Mouse (Mus musculus): ENCODE measurements around the gene Ap2a2. TPM values are rescaled to one million over a fixed set of nuclear protein-coding genes. Genes with fewer than 3 reads are reported as not detected.

Gene Ap2a2
- polyA plus RNA-seq, 1 experiment, result 108 TPM

GRCm38 (mm10) chr7:141609719-141610514 is 47.9 kb downstream of the Ap2a2 start:
- no peaks in the 10 kb centered on the region for H3K4me1 ChIP-seq (ENCODE audit: control insufficient read depth, insufficient read depth, low read length)
- no peak overlapping the region for H3K9ac ChIP-seq (ENCODE audit: low read depth, poor library complexity, severe bottlenecking)
- no peaks in the 10 kb centered on the region for H3K9me3 ChIP-seq (replicated peaks; ENCODE audit: control insufficient read depth, insufficient read depth, low read length, poor library complexity, severe bottlenecking)
- no peak for TF ChIP-seq EP300 (IDR thresholded peaks at IDR 0.05; ENCODE audit: insufficient read depth, low read depth, low read length)
- H3K27me3 ChIP-seq (ENCODE audit: control insufficient read depth, insufficient read depth, low read length, poor library complexity, severe bottlenecking), result no peaks in the 10 kb centered on the region
- H3K4me3 ChIP-seq (ENCODE audit: low read depth, low read length), result no peak overlapping the region
- H3K36me3 ChIP-seq (ENCODE audit: control insufficient read depth, insufficient read depth, low read length, poor library complexity, severe bottlenecking), result peaks cover 40% of the 10 kb centered on the region
- no peak overlapping the region for H3K27ac ChIP-seq (ENCODE audit: insufficient read depth, low read length)

- Histone ChIP-seq H3K27ac (ENCODE audit: insufficient read depth, low read length) (no peak overlapping the region), H3K9ac (ENCODE audit: low read depth, poor library complexity, severe bottlenecking) (no peak overlapping the region), H3K27me3 (ENCODE audit: control insufficient read depth, insufficient read depth, low read length, poor library complexity, severe bottlenecking) (no peaks in the 10 kb centered on the region), H3K36me3 (ENCODE audit: control insufficient read depth, insufficient read depth, low read length, poor library complexity, severe bottlenecking) (peaks cover 34% of the 10 kb centered on the region), H3K4me3 (ENCODE audit: low read depth, low read length) (no peak overlapping the region), H3K4me1 (ENCODE audit: control insufficient read depth, insufficient read depth, low read length) (no peaks in the 10 kb centered on the region), H3K9me3 (replicated peaks; ENCODE audit: control insufficient read depth, insufficient read depth, low read length, poor library complexity, severe bottlenecking) (no peaks in the 10 kb centered on the region)
- no peak for TF ChIP-seq CTCF (IDR thresholded peaks at IDR 0.05; ENCODE audit: low read depth, low read length)
These were observed 49.9 kb downstream of the Ap2a2 start for GRCm38 (mm10) chr7:141611711-141612370.

- no peak overlapping the region for H3K27ac ChIP-seq (ENCODE audit: insufficient read depth, low read length)
- H3K9me3 ChIP-seq (replicated peaks; ENCODE audit: control insufficient read depth, insufficient read depth, low read length, poor library complexity, severe bottlenecking), result no peaks in the 10 kb centered on the region
- H3K36me3 ChIP-seq (ENCODE audit: control insufficient read depth, insufficient read depth, low read length, poor library complexity, severe bottlenecking), result peaks cover 34% of the 10 kb centered on the region
- no peaks in the 10 kb centered on the region for H3K27me3 ChIP-seq (ENCODE audit: control insufficient read depth, insufficient read depth, low read length, poor library complexity, severe bottlenecking)
- H3K4me1 ChIP-seq (ENCODE audit: control insufficient read depth, insufficient read depth, low read length), result no peaks in the 10 kb centered on the region
- TF ChIP-seq CTCF (IDR thresholded peaks at IDR 0.05; ENCODE audit: low read depth, low read length) (no peak), POLR2A (IDR thresholded peaks at IDR 0.05; ENCODE audit: insufficient read depth, low read length) (no peak), EP300 (IDR thresholded peaks at IDR 0.05; ENCODE audit: insufficient read depth, low read depth, low read length) (no peak)
- H3K9ac ChIP-seq (ENCODE audit: low read depth, poor library complexity, severe bottlenecking), result no peak overlapping the region
- no peak overlapping the region for H3K4me3 ChIP-seq (ENCODE audit: low read depth, low read length)
These were observed 50.4 kb downstream of the Ap2a2 start for GRCm38 (mm10) chr7:141612371-141612760.

- Histone ChIP-seq H3K27me3 (ENCODE audit: control insufficient read depth, insufficient read depth, low read length, poor library complexity, severe bottlenecking) (no peaks in the 10 kb centered on the region), H3K4me3 (ENCODE audit: low read depth, low read length) (no peak overlapping the region), H3K9ac (ENCODE audit: low read depth, poor library complexity, severe bottlenecking) (no peak overlapping the region), H3K36me3 (ENCODE audit: control insufficient read depth, insufficient read depth, low read length, poor library complexity, severe bottlenecking) (peaks cover 34% of the 10 kb centered on the region), H3K9me3 (replicated peaks; ENCODE audit: control insufficient read depth, insufficient read depth, low read length, poor library complexity, severe bottlenecking) (no peaks in the 10 kb centered on the region), H3K4me1 (ENCODE audit: control insufficient read depth, insufficient read depth, low read length) (no peaks in the 10 kb centered on the region), H3K27ac (ENCODE audit: insufficient read depth, low read length) (no peak overlapping the region)
- TF ChIP-seq POLR2A (IDR thresholded peaks at IDR 0.05; ENCODE audit: insufficient read depth, low read length), result no peak
- no peak for TF ChIP-seq CTCF (IDR thresholded peaks at IDR 0.05; ENCODE audit: low read depth, low read length)
- TF ChIP-seq EP300 (IDR thresholded peaks at IDR 0.05; ENCODE audit: insufficient read depth, low read depth, low read length), result no peak
These were observed 50.8 kb downstream of the Ap2a2 start for GRCm38 (mm10) chr7:141612791-141613190.

- Histone ChIP-seq H3K36me3 (ENCODE audit: control insufficient read depth, insufficient read depth, low read length, poor library complexity, severe bottlenecking) (peaks cover 38% of the 10 kb centered on the region), H3K4me1 (ENCODE audit: control insufficient read depth, insufficient read depth, low read length) (no peaks in the 10 kb centered on the region), H3K27me3 (ENCODE audit: control insufficient read depth, insufficient read depth, low read length, poor library complexity, severe bottlenecking) (no peaks in the 10 kb centered on the region), H3K9me3 (replicated peaks; ENCODE audit: control insufficient read depth, insufficient read depth, low read length, poor library complexity, severe bottlenecking) (no peaks in the 10 kb centered on the region), H3K4me3 (ENCODE audit: low read depth, low read length) (no peak overlapping the region), H3K9ac (ENCODE audit: low read depth, poor library complexity, severe bottlenecking) (no peak overlapping the region), H3K27ac (ENCODE audit: insufficient read depth, low read length) (no peak overlapping the region)
- TF ChIP-seq CTCF (IDR thresholded peaks at IDR 0.05; ENCODE audit: low read depth, low read length), result no peak
- TF ChIP-seq POLR2A (IDR thresholded peaks at IDR 0.05; ENCODE audit: insufficient read depth, low read length), result no peak
- TF ChIP-seq EP300 (IDR thresholded peaks at IDR 0.05; ENCODE audit: insufficient read depth, low read depth, low read length), result no peak
These were observed 52.4 kb downstream of the Ap2a2 start for GRCm38 (mm10) chr7:141614329-141614832.

GRCm38 (mm10) chr7:141624214-141624613 is 62.2 kb downstream of the Ap2a2 start:
- H3K4me1 ChIP-seq (ENCODE audit: control insufficient read depth, insufficient read depth, low read length), result no peaks in the 10 kb centered on the region
- H3K9me3 ChIP-seq (replicated peaks; ENCODE audit: control insufficient read depth, insufficient read depth, low read length, poor library complexity, severe bottlenecking), result no peaks in the 10 kb centered on the region
- H3K4me3 ChIP-seq (ENCODE audit: low read depth, low read length), result no peak overlapping the region
- no peak overlapping the region for H3K9ac ChIP-seq (ENCODE audit: low read depth, poor library complexity, severe bottlenecking)
- H3K36me3 ChIP-seq (ENCODE audit: control insufficient read depth, insufficient read depth, low read length, poor library complexity, severe bottlenecking), result peaks cover 35% of the 10 kb centered on the region
- TF ChIP-seq POLR2A (IDR thresholded peaks at IDR 0.05; ENCODE audit: insufficient read depth, low read length) (no peak), EP300 (IDR thresholded peaks at IDR 0.05; ENCODE audit: insufficient read depth, low read depth, low read length) (no peak), CTCF (IDR thresholded peaks at IDR 0.05; ENCODE audit: low read depth, low read length) (no peak)
- H3K27me3 ChIP-seq (ENCODE audit: control insufficient read depth, insufficient read depth, low read length, poor library complexity, severe bottlenecking), result no peaks in the 10 kb centered on the region
- H3K27ac ChIP-seq (ENCODE audit: insufficient read depth, low read length), result no peak overlapping the region

Data from ES-Bruce4 (cell line).